8 mouse cellular contexts compared by ENCODE assay signal in genomic region chr17:83958706-83959105, GRCm38 (mm10).
DNase-seq lines count a peak whose midpoint lies in the region; ATAC-seq and TF ChIP-seq lines count a peak whose summit lies in the region.

No protein-coding gene starts in this region.

- ATAC-seq in hindbrain, embryonic 13.5 days (ENCODE audit: low FRiP score): no peak
- ATAC-seq in hindbrain, embryonic 12.5 days (ENCODE audit: low FRiP score): no peak
- no peak for ATAC-seq in hindbrain, embryonic 14.5 days (ENCODE audit: low FRiP score)
- 0 out of 2 replicates have a peak, but pooled peaks have one; percentile 34 for ATAC-seq in kidney, postnatal 0 days (replicated peaks; ENCODE audit: low FRiP score, low read depth)
- ATAC-seq in midbrain, embryonic 16.5 days: no peak

- H3K36me3 ChIP-seq in hindbrain, embryonic 13.5 days: no peaks in the 10 kb centered on the region
- no peaks in the 10 kb centered on the region for H3K36me3 ChIP-seq in hindbrain, embryonic 12.5 days
- no peaks in the 10 kb centered on the region for H3K36me3 ChIP-seq in hindbrain, embryonic 14.5 days (replicated peaks; ENCODE audit: control insufficient read depth, insufficient read depth)
- no peaks in the 10 kb centered on the region for H3K36me3 ChIP-seq in kidney, postnatal 0 days (ENCODE audit: insufficient read depth, low read length)
- H3K36me3 ChIP-seq in midbrain, embryonic 16.5 days (ENCODE audit: control insufficient read depth, insufficient read depth, low read length): no peaks in the 10 kb centered on the region

- peak overlapping the region; percentile 58 for H3K27ac ChIP-seq in hindbrain, embryonic 13.5 days
- H3K27ac ChIP-seq in hindbrain, embryonic 12.5 days: no peak overlapping the region
- 0 out of 2 replicates have a peak overlapping the region, but pooled peaks have one; percentile 23 for H3K27ac ChIP-seq in hindbrain, embryonic 14.5 days
- peak overlapping the region; percentile 97 for H3K27ac ChIP-seq in kidney, postnatal 0 days
- H3K27ac ChIP-seq in midbrain, embryonic 16.5 days (ENCODE audit: low read length): peak overlapping the region; percentile 32

- H3K4me2 ChIP-seq in hindbrain, embryonic 13.5 days: no peak overlapping the region
- H3K4me2 ChIP-seq in hindbrain, embryonic 12.5 days (replicated peaks): no peak overlapping the region
- H3K4me2 ChIP-seq in hindbrain, embryonic 14.5 days (replicated peaks): no peak overlapping the region
- no peak overlapping the region for H3K4me2 ChIP-seq in kidney, postnatal 0 days (ENCODE audit: low read length)
- no peak overlapping the region for H3K4me2 ChIP-seq in midbrain, embryonic 16.5 days (ENCODE audit: low read length)

- no peak overlapping the region for H3K4me3 ChIP-seq in hindbrain, embryonic 13.5 days
- no peak overlapping the region for H3K4me3 ChIP-seq in hindbrain, embryonic 12.5 days
- H3K4me3 ChIP-seq in hindbrain, embryonic 14.5 days (replicated peaks; ENCODE audit: low read length): no peak overlapping the region
- H3K4me3 ChIP-seq in kidney, postnatal 0 days (replicated peaks; ENCODE audit: low read depth, low read length): no peak overlapping the region
- no peak overlapping the region for H3K4me3 ChIP-seq in midbrain, embryonic 16.5 days (ENCODE audit: low read depth, low read length)

- H3K27me3 ChIP-seq in hindbrain, embryonic 13.5 days: peaks cover 7% of the 10 kb centered on the region; the same call in 1 of the 2 replicates
- H3K27me3 ChIP-seq in hindbrain, embryonic 12.5 days: no peaks in the 10 kb centered on the region
- no peaks in the 10 kb centered on the region for H3K27me3 ChIP-seq in hindbrain, embryonic 14.5 days (ENCODE audit: control insufficient read depth, insufficient read depth, low read length)
- no peaks in the 10 kb centered on the region for H3K27me3 ChIP-seq in kidney, postnatal 0 days (ENCODE audit: insufficient read depth, low read length)
- H3K27me3 ChIP-seq in midbrain, embryonic 16.5 days (ENCODE audit: control insufficient read depth, insufficient read depth, low read depth, low read length): no peaks in the 10 kb centered on the region

- TF ChIP-seq CTCF in kidney, postnatal 0 days (IDR thresholded peaks at IDR 0.05; ENCODE audit: low read depth): no peak

- 78% methylated on average over 3 of the region's 3 CpGs for WGBS in hindbrain, embryonic 13.5 days
- WGBS in hindbrain, embryonic 12.5 days: 86% methylated on average over 3 of the region's 3 CpGs
- WGBS in hindbrain, embryonic 14.5 days: 84% methylated on average over 3 of the region's 3 CpGs
- WGBS in kidney, postnatal 0 days: 76% methylated on average over 3 of the region's 3 CpGs
- 79% methylated on average over 3 of the region's 3 CpGs for WGBS in midbrain, embryonic 16.5 days

- H3K9ac ChIP-seq in hindbrain, embryonic 13.5 days: no peak overlapping the region
- H3K9ac ChIP-seq in hindbrain, embryonic 12.5 days: no peak overlapping the region
- no peak overlapping the region for H3K9ac ChIP-seq in hindbrain, embryonic 14.5 days
- no peak overlapping the region for H3K9ac ChIP-seq in kidney, postnatal 0 days (ENCODE audit: low read depth, low read length)
- no peak overlapping the region for H3K9ac ChIP-seq in midbrain, embryonic 16.5 days (ENCODE audit: low read depth, low read length)

- H3K4me1 ChIP-seq in hindbrain, embryonic 13.5 days (replicated peaks): peaks cover 62% of the 10 kb centered on the region
- peaks cover 54% of the 10 kb centered on the region for H3K4me1 ChIP-seq in hindbrain, embryonic 12.5 days
- peaks cover 34% of the 10 kb centered on the region for H3K4me1 ChIP-seq in hindbrain, embryonic 14.5 days (replicated peaks; ENCODE audit: control insufficient read depth, insufficient read depth, low read length)
- H3K4me1 ChIP-seq in kidney, postnatal 0 days (replicated peaks; ENCODE audit: insufficient read depth, low read length): peaks cover 65% of the 10 kb centered on the region
- peaks cover 11% of the 10 kb centered on the region; the same call in 1 of the 2 replicates for H3K4me1 ChIP-seq in midbrain, embryonic 16.5 days (ENCODE audit: control insufficient read depth, insufficient read depth, low read length)

- no peaks in the 10 kb centered on the region for H3K9me3 ChIP-seq in hindbrain, embryonic 13.5 days
- no peaks in the 10 kb centered on the region for H3K9me3 ChIP-seq in hindbrain, embryonic 12.5 days (replicated peaks)
- H3K9me3 ChIP-seq in hindbrain, embryonic 14.5 days (ENCODE audit: control insufficient read depth, low read length): no peaks in the 10 kb centered on the region
- no peaks in the 10 kb centered on the region for H3K9me3 ChIP-seq in kidney, postnatal 0 days (replicated peaks; ENCODE audit: low read length)
- no peaks in the 10 kb centered on the region for H3K9me3 ChIP-seq in midbrain, embryonic 16.5 days (replicated peaks; ENCODE audit: control insufficient read depth, low read length, poor library complexity, severe bottlenecking)

- DNase-seq in hindbrain, embryonic 14.5 days (ENCODE audit: low spot score): no peak
- DNase-seq in kidney, postnatal 0 days (ENCODE audit: low spot score): no peak
- DNase-seq in thymus, postnatal 10 days (ENCODE audit: low spot score in 2 of 2): no peak
- DNase-seq in adrenal gland, postnatal 4 days (ENCODE audit: low spot score in 2 of 2): no peak
- no peak for DNase-seq in cerebellum, postnatal 14 days
